Mouse (Mus musculus): ENCODE results near the gene Zc3h4. TPM values are rescaled to one million over a fixed set of nuclear protein-coding genes. Genes with fewer than 3 reads are reported as not detected.
"Not testable (repeated sequence)": the region's sequence is repeated elsewhere in the genome, so short reads cannot be mapped to it uniquely, and the experiment has no call there.

The Zc3h4 gene
- polyA plus RNA-seq, 1 experiment from 2014 or later, result 7.0 TPM

GRCm38 (mm10) chr7:16370596-16370995, 30.1 kb upstream of the Zc3h4 start:
- peaks cover 24% of the 10 kb centered on the region for H3K36me3 ChIP-seq (ENCODE audit: control insufficient read depth, insufficient read depth)
- no peak overlapping the region for H3K4me3 ChIP-seq (ENCODE audit: low read depth, low read length)
- WGBS (ENCODE audit: insufficient replicate concordance), result 55% methylated on average over 2 of the region's 2 CpGs
- no peak overlapping the region for H3K9ac ChIP-seq (ENCODE audit: low read depth, low read length)
- H3K4me1 ChIP-seq (ENCODE audit: control insufficient read depth, low read depth, low read length), result peaks cover 2% of the 10 kb centered on the region
- ATAC-seq (ENCODE audit: low read depth), result no peak
- no peak overlapping the region for H3K27ac ChIP-seq (ENCODE audit: low read length)
- no peaks in the 10 kb centered on the region for H3K27me3 ChIP-seq (ENCODE audit: control insufficient read depth, insufficient read depth, low read depth, low read length)
- H3K4me2 ChIP-seq (ENCODE audit: low read depth, low read length), result no peak overlapping the region
- H3K9me3 ChIP-seq (replicated peaks; ENCODE audit: control insufficient read depth, low read length), result no peaks in the 10 kb centered on the region

- no peak overlapping the region for H3K27ac ChIP-seq (ENCODE audit: low read length)
- peaks cover 2% of the 10 kb centered on the region for H3K4me1 ChIP-seq (ENCODE audit: control insufficient read depth, low read depth, low read length)
- peaks cover 21% of the 10 kb centered on the region for H3K36me3 ChIP-seq (ENCODE audit: control insufficient read depth, insufficient read depth)
- no peak overlapping the region for H3K4me2 ChIP-seq (ENCODE audit: low read depth, low read length)
- WGBS (ENCODE audit: insufficient replicate concordance), result 45% methylated on average over 2 of the region's 2 CpGs
- no peaks in the 10 kb centered on the region for H3K27me3 ChIP-seq (ENCODE audit: control insufficient read depth, insufficient read depth, low read depth, low read length)
- H3K9ac ChIP-seq (ENCODE audit: low read depth, low read length), result no peak overlapping the region
- H3K4me3 ChIP-seq (ENCODE audit: low read depth, low read length), result no peak overlapping the region
- no peaks in the 10 kb centered on the region for H3K9me3 ChIP-seq (replicated peaks; ENCODE audit: control insufficient read depth, low read length)
- ATAC-seq (ENCODE audit: low read depth), result peak; percentile 47; the same call in 1 of the 2 replicates
Observed at GRCm38 (mm10) chr7:16373719-16374118, 27.0 kb upstream of the Zc3h4 start.

GRCm38 (mm10) chr7:16374989-16375388, 25.7 kb upstream of the Zc3h4 start:
- WGBS (ENCODE audit: insufficient replicate concordance), result 57% methylated on average over 5 of the region's 5 CpGs

GRCm38 (mm10) chr7:16376505-16376904, 24.2 kb upstream of the Zc3h4 start:
- 85% methylated on average over 1 of the region's 1 CpGs for WGBS (ENCODE audit: insufficient replicate concordance)
- no peaks in the 10 kb centered on the region for H3K9me3 ChIP-seq (replicated peaks; ENCODE audit: control insufficient read depth, low read length)
- H3K4me2 ChIP-seq (ENCODE audit: low read depth, low read length), result no peak overlapping the region
- H3K36me3 ChIP-seq (ENCODE audit: control insufficient read depth, insufficient read depth), result peaks cover 24% of the 10 kb centered on the region
- H3K27ac ChIP-seq (ENCODE audit: low read length), result no peak overlapping the region
- H3K9ac ChIP-seq (ENCODE audit: low read depth, low read length), result no peak overlapping the region
- no peaks in the 10 kb centered on the region for H3K27me3 ChIP-seq (ENCODE audit: control insufficient read depth, insufficient read depth, low read depth, low read length)
- H3K4me1 ChIP-seq (ENCODE audit: control insufficient read depth, low read depth, low read length), result peaks cover 6% of the 10 kb centered on the region
- ATAC-seq (ENCODE audit: low read depth), result peak; percentile 47; the same call in 1 of the 2 replicates
- H3K4me3 ChIP-seq (ENCODE audit: low read depth, low read length), result no peak overlapping the region

More at GRCm38 (mm10) chr7:16374989-16375388, 25.7 kb upstream of the Zc3h4 start:
- H3K9me3 ChIP-seq (replicated peaks; ENCODE audit: control insufficient read depth, low read length), result no peaks in the 10 kb centered on the region
- ATAC-seq (ENCODE audit: low read depth), result no peak
- no peak overlapping the region for H3K9ac ChIP-seq (ENCODE audit: low read depth, low read length)
- H3K36me3 ChIP-seq (ENCODE audit: control insufficient read depth, insufficient read depth), result peaks cover 22% of the 10 kb centered on the region
- no peak overlapping the region for H3K4me3 ChIP-seq (ENCODE audit: low read depth, low read length)
- no peak overlapping the region for H3K27ac ChIP-seq (ENCODE audit: low read length)
- H3K4me1 ChIP-seq (ENCODE audit: control insufficient read depth, low read depth, low read length), result peaks cover 2% of the 10 kb centered on the region
- H3K4me2 ChIP-seq (ENCODE audit: low read depth, low read length), result no peak overlapping the region
- H3K27me3 ChIP-seq (ENCODE audit: control insufficient read depth, insufficient read depth, low read depth, low read length), result no peaks in the 10 kb centered on the region

GRCm38 (mm10) chr7:16387160-16388041, 13.3 kb upstream of the Zc3h4 start, which contains the start of gene Sae1:
Gene Sae1 (minus strand): TSS chr7:16387806.
- Histone ChIP-seq H3K4me3 (ENCODE audit: low read depth, low read length) (peak within 1 kb of the TSS; percentile 95), H3K27me3 (ENCODE audit: control insufficient read depth, insufficient read depth, low read depth, low read length) (no peaks in the 10 kb centered on the region), H3K4me2 (ENCODE audit: low read depth, low read length) (peak within 1 kb of the TSS; percentile 70), H3K36me3 (ENCODE audit: control insufficient read depth, insufficient read depth) (no peaks in the 10 kb centered on the region; the same call in 1 of the 2 replicates), H3K9ac (ENCODE audit: low read depth, low read length) (peak within 1 kb of the TSS; percentile 95), H3K27ac (ENCODE audit: low read length) (peak within 1 kb of the TSS; percentile 81), H3K9me3 (replicated peaks; ENCODE audit: control insufficient read depth, low read length) (no peaks in the 10 kb centered on the region), H3K4me1 (ENCODE audit: control insufficient read depth, low read depth, low read length) (peaks cover 20% of the 10 kb centered on the region)
- ATAC-seq (ENCODE audit: low read depth), result peak; percentile 98
- WGBS (ENCODE audit: insufficient replicate concordance), result under 1% methylated on average over 58 of the region's 58 CpGs

- H3K4me2 ChIP-seq (ENCODE audit: low read depth, low read length); H3K27ac ChIP-seq (ENCODE audit: low read length); H3K36me3 ChIP-seq (ENCODE audit: control insufficient read depth, insufficient read depth); H3K9ac ChIP-seq (ENCODE audit: low read depth, low read length); H3K27me3 ChIP-seq (ENCODE audit: control insufficient read depth, insufficient read depth, low read depth, low read length); ATAC-seq (ENCODE audit: low read depth); H3K4me3 ChIP-seq (ENCODE audit: low read depth, low read length); H3K9me3 ChIP-seq (replicated peaks; ENCODE audit: control insufficient read depth, low read length): not testable (repeated sequence)
- WGBS (ENCODE audit: insufficient replicate concordance), result 50% methylated on average over 2 of the region's 2 CpGs
- peaks cover 18% of the 10 kb centered on the region for H3K4me1 ChIP-seq (ENCODE audit: control insufficient read depth, low read depth, low read length)
Observed at GRCm38 (mm10) chr7:16389942-16390341, 10.8 kb upstream of the Zc3h4 start.

GRCm38 (mm10) chr7:16392923-16393322, 7.8 kb upstream of the Zc3h4 start:
- no peaks in the 10 kb centered on the region for H3K27me3 ChIP-seq (ENCODE audit: control insufficient read depth, insufficient read depth, low read depth, low read length)
- peaks cover 5% of the 10 kb centered on the region for H3K4me1 ChIP-seq (ENCODE audit: control insufficient read depth, low read depth, low read length)
- no peak overlapping the region for H3K4me3 ChIP-seq (ENCODE audit: low read depth, low read length)
- H3K4me2 ChIP-seq (ENCODE audit: low read depth, low read length), result no peak overlapping the region
- no peak overlapping the region for H3K27ac ChIP-seq (ENCODE audit: low read length)
- no peaks in the 10 kb centered on the region for H3K36me3 ChIP-seq (ENCODE audit: control insufficient read depth, insufficient read depth)
- H3K9me3 ChIP-seq (replicated peaks; ENCODE audit: control insufficient read depth, low read length), result no peaks in the 10 kb centered on the region
- WGBS (ENCODE audit: insufficient replicate concordance), result 48% methylated on average over 4 of the region's 4 CpGs
- H3K9ac ChIP-seq (ENCODE audit: low read depth, low read length), result no peak overlapping the region
- ATAC-seq (ENCODE audit: low read depth), result no peak

GRCm38 (mm10) chr7:16395944-16396343, 4.8 kb upstream of the Zc3h4 start:
- Histone ChIP-seq H3K9me3 (replicated peaks; ENCODE audit: control insufficient read depth, low read length) (no peaks in the 10 kb centered on the region), H3K4me1 (ENCODE audit: control insufficient read depth, low read depth, low read length) (peaks cover 11% of the 10 kb centered on the region), H3K9ac (ENCODE audit: low read depth, low read length) (no peak overlapping the region), H3K27me3 (ENCODE audit: control insufficient read depth, insufficient read depth, low read depth, low read length) (no peaks in the 10 kb centered on the region), H3K27ac (ENCODE audit: low read length) (no peak overlapping the region), H3K36me3 (ENCODE audit: control insufficient read depth, insufficient read depth) (no peaks in the 10 kb centered on the region), H3K4me2 (ENCODE audit: low read depth, low read length) (no peak overlapping the region), H3K4me3 (ENCODE audit: low read depth, low read length) (no peak overlapping the region)
- 0% methylated on average over 2 of the region's 2 CpGs for WGBS (ENCODE audit: insufficient replicate concordance)
- no peak for ATAC-seq (ENCODE audit: low read depth)

GRCm38 (mm10) chr7:16397465-16397864, 3.2 kb upstream of the Zc3h4 start:
- Histone ChIP-seq H3K9ac (ENCODE audit: low read depth, low read length) (no peak overlapping the region), H3K27me3 (ENCODE audit: control insufficient read depth, insufficient read depth, low read depth, low read length) (no peaks in the 10 kb centered on the region), H3K36me3 (ENCODE audit: control insufficient read depth, insufficient read depth) (no peaks in the 10 kb centered on the region), H3K4me3 (ENCODE audit: low read depth, low read length) (no peak overlapping the region), H3K9me3 (replicated peaks; ENCODE audit: control insufficient read depth, low read length) (no peaks in the 10 kb centered on the region), H3K27ac (ENCODE audit: low read length) (no peak overlapping the region), H3K4me1 (ENCODE audit: control insufficient read depth, low read depth, low read length) (peaks cover 11% of the 10 kb centered on the region), H3K4me2 (ENCODE audit: low read depth, low read length) (no peak overlapping the region)
- ATAC-seq (ENCODE audit: low read depth), result no peak
- WGBS (ENCODE audit: insufficient replicate concordance), result 52% methylated on average over 4 of the region's 4 CpGs
